Mouse (Mus musculus) megakaryocyte, embryonic 14.5 days (primary cell): Measurements from ENCODE around the gene Rassf8. TPM values are rescaled to one million over a fixed set of nuclear protein-coding genes. Genes with fewer than 3 reads are reported as not detected.

Experiments
- H3K27me3 ChIP-seq: replicated peaks from 2 replicates; pipeline ENCODE3; 2012; ENCODE audit warnings: inconsistent platforms
- H3K36me3 ChIP-seq: replicated peaks from 2 replicates; pipeline ENCODE3; 2012; ENCODE audit warnings: low read length, inconsistent platforms, mixed read lengths
- H3K4me1 ChIP-seq: 2 replicates; pipeline ENCODE4 v1.6.1; 2012; ENCODE audit warnings: inconsistent platforms
- H3K4me3 ChIP-seq: replicated peaks from 2 replicates; pipeline ENCODE3; 2012; ENCODE audit warnings: moderate library complexity, mild to moderate bottlenecking, inconsistent platforms
- H3K9me3 ChIP-seq: 2 replicates; pipeline ENCODE4 v1.6.1; 2012; ENCODE audit warnings: inconsistent platforms
- FLI1 ChIP-seq: IDR thresholded peaks from 2 replicates; pipeline ENCODE4 v1.6.1; 2012; ENCODE audit warnings: low read length, inconsistent platforms, mixed read lengths
- GATA1 ChIP-seq: IDR thresholded peaks from 3 replicates; pipeline ENCODE4 v1.6.1; 2012; ENCODE audit warnings: mixed read lengths, low read length, inconsistent platforms, borderline replicate concordance
- polyA plus RNA-seq: library from polyadenylated mRNA; stranded (reverse); fragments of >175 nt; gene quantifications from 2 replicates; pipeline ENCODE4 v1.2.3, GENCODE M21; 2012; ENCODE audit warnings: low replicate concordance; ENCODE audit not compliant: insufficient read depth

Gene Rassf8
- polyA plus RNA-seq, 1 experiment = 0.77 TPM

- H3K4me3 ChIP-seq = no peak overlapping the region
- no peaks in the 10 kb centered on the region for H3K36me3 ChIP-seq
- H3K27me3 ChIP-seq = peaks cover 29% of the 10 kb centered on the region
- TF ChIP-seq FLI1 (no peak), GATA1 (no peak)
- H3K9me3 ChIP-seq = no peaks in the 10 kb centered on the region
- no peaks in the 10 kb centered on the region for H3K4me1 ChIP-seq
Measured at GRCm38 (mm10) chr6:145760246-145761016, 13.9 kb downstream of the Rassf8 start.

GRCm38 (mm10) chr6:145761151-145761935, 14.8 kb downstream of the Rassf8 start:
- no peaks in the 10 kb centered on the region for H3K9me3 ChIP-seq
- H3K27me3 ChIP-seq = peaks cover 21% of the 10 kb centered on the region
- no peak for TF ChIP-seq GATA1
- TF ChIP-seq FLI1 = no peak
- no peak overlapping the region for H3K4me3 ChIP-seq
- no peaks in the 10 kb centered on the region for H3K36me3 ChIP-seq
- H3K4me1 ChIP-seq = no peaks in the 10 kb centered on the region

- Histone ChIP-seq H3K4me1 (no peaks in the 10 kb centered on the region), H3K36me3 (no peaks in the 10 kb centered on the region), H3K27me3 (peaks cover 22% of the 10 kb centered on the region), H3K9me3 (no peaks in the 10 kb centered on the region), H3K4me3 (no peak overlapping the region)
- no peak for TF ChIP-seq FLI1
- TF ChIP-seq GATA1 = no peak
Measured at GRCm38 (mm10) chr6:145762016-145762415, 15.5 kb downstream of the Rassf8 start.

- H3K36me3 ChIP-seq = no peaks in the 10 kb centered on the region
- TF ChIP-seq GATA1 (no peak), FLI1 (no peak)
- H3K9me3 ChIP-seq = no peaks in the 10 kb centered on the region
- no peak overlapping the region for H3K4me3 ChIP-seq
- H3K27me3 ChIP-seq = peaks cover 23% of the 10 kb centered on the region
- H3K4me1 ChIP-seq = no peaks in the 10 kb centered on the region
Measured at GRCm38 (mm10) chr6:145763051-145763450, 16.5 kb downstream of the Rassf8 start.

- H3K4me3 ChIP-seq = peak overlapping the region; percentile 80
- H3K36me3 ChIP-seq = no peaks in the 10 kb centered on the region
- peaks cover 18% of the 10 kb centered on the region for H3K27me3 ChIP-seq
- H3K4me1 ChIP-seq = no peaks in the 10 kb centered on the region
- H3K9me3 ChIP-seq = no peaks in the 10 kb centered on the region
- TF ChIP-seq GATA1 (no peak), FLI1 (no peak)
Measured at GRCm38 (mm10) chr6:145765011-145765410, 18.5 kb downstream of the Rassf8 start.

- H3K36me3 ChIP-seq = no peaks in the 10 kb centered on the region
- TF ChIP-seq GATA1 = no peak
- TF ChIP-seq FLI1 = no peak
- peaks cover 18% of the 10 kb centered on the region for H3K27me3 ChIP-seq
- H3K9me3 ChIP-seq = no peaks in the 10 kb centered on the region
- no peak overlapping the region for H3K4me3 ChIP-seq
- H3K4me1 ChIP-seq = no peaks in the 10 kb centered on the region
Measured at GRCm38 (mm10) chr6:145766971-145767370, 20.4 kb downstream of the Rassf8 start.

- Histone ChIP-seq H3K27me3 (peaks cover 16% of the 10 kb centered on the region), H3K9me3 (no peaks in the 10 kb centered on the region), H3K36me3 (no peaks in the 10 kb centered on the region), H3K4me3 (no peak overlapping the region), H3K4me1 (no peaks in the 10 kb centered on the region)
- TF ChIP-seq FLI1 = no peak
- TF ChIP-seq GATA1 = no peak
Measured at GRCm38 (mm10) chr6:145767637-145768036, 21.1 kb downstream of the Rassf8 start.

- peaks cover 15% of the 10 kb centered on the region for H3K27me3 ChIP-seq
- no peaks in the 10 kb centered on the region for H3K36me3 ChIP-seq
- no peak overlapping the region for H3K4me3 ChIP-seq
- TF ChIP-seq FLI1 (no peak), GATA1 (no peak)
- no peaks in the 10 kb centered on the region for H3K9me3 ChIP-seq
- H3K4me1 ChIP-seq = no peaks in the 10 kb centered on the region
Measured at GRCm38 (mm10) chr6:145768671-145769292, 22.2 kb downstream of the Rassf8 start.

- no peaks in the 10 kb centered on the region for H3K36me3 ChIP-seq
- peaks cover 17% of the 10 kb centered on the region for H3K27me3 ChIP-seq
- no peaks in the 10 kb centered on the region for H3K9me3 ChIP-seq
- no peak for TF ChIP-seq FLI1
- no peaks in the 10 kb centered on the region for H3K4me1 ChIP-seq
- no peak overlapping the region for H3K4me3 ChIP-seq
Measured at GRCm38 (mm10) chr6:145769855-145770254, 23.3 kb downstream of the Rassf8 start.
